Mouse (Mus musculus) midbrain, embryonic 10.5 days (tissue): ENCODE results near the gene Amer3. TPM values are rescaled to one million over a fixed set of nuclear protein-coding genes. Genes with fewer than 3 reads are reported as not detected.
"Not testable (repeated sequence)": the region's sequence is repeated elsewhere in the genome, so short reads cannot be mapped to it uniquely, and the experiment has no call there.

Experiments
- DNase-seq: peaks from one replicate; pipeline ENCODE4 v3.0.0-alpha.2; 2017; ENCODE audit warnings: low spot score
- H3K27ac ChIP-seq: fragments of 300-500 bp; sonication (generic); replicated peaks from 2 replicates; pipeline ENCODE4 v1.5.1; 2016; ENCODE audit warnings: mild to moderate bottlenecking
- H3K27me3 ChIP-seq: fragments of 300-500 bp; sonication (generic); 2 replicates; pipeline ENCODE4 v1.6.1; 2016; ENCODE audit warnings: low read depth, mild to moderate bottlenecking; ENCODE audit not compliant: poor library complexity, severe bottlenecking
- H3K36me3 ChIP-seq: fragments of 300-500 bp; sonication (generic); 2 replicates; pipeline ENCODE4 v1.6.1; 2016; ENCODE audit warnings: mild to moderate bottlenecking, moderate library complexity
- H3K4me1 ChIP-seq: fragments of 300-500 bp; sonication (generic); 2 replicates; pipeline ENCODE4 v1.6.1; 2016
- H3K4me3 ChIP-seq: fragments of 300-500 bp; sonication (generic); 2 replicates; pipeline ENCODE4 v1.5.1; 2016; ENCODE audit warnings: mild to moderate bottlenecking, moderate library complexity
- H3K9me3 ChIP-seq: fragments of 300-500 bp; sonication (generic); replicated peaks from 2 replicates; pipeline ENCODE4 v1.6.1; 2016; ENCODE audit warnings: mild to moderate bottlenecking
- WGBS: fragments of 180-500 bp; shearing (Covaris S2); methylation state at CpG from one replicate; pipeline ENCODE4 v1.1.7; 2016; 5-methylcytosine and 5-hydroxymethylcytosine counted together
- polyA plus RNA-seq: library from polyadenylated mRNA; unstranded; fragments of >200 nt; fragmentation: Nextera tagmentation; extraction: Ambion mirVana; gene quantifications from 2 replicates; pipeline ENCODE4 v1.2.1, GENCODE M21; 2016

Gene Amer3
- polyA plus RNA-seq, 1 experiment from 2014 or later: 1.3 TPM

DNA sequence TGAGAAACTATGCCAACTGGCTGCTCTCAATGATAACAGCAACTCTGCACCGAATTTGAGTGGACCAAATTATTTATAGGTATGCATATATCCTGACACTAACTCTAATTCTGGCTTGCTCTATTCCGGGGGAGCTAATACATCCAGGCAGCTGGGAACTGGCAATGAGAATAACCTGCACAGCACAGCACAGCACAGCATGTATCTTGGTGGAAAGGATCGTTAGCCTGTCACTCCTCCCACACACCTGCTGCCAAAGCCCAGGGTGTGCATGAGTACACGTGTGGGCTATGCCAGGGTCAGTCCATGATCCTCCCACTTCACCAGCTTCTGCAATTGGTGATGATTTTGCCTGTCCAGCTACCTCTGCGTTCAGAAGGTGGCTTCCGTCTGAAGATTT lies 8.0 kb upstream of the Amer3 start:
- DNase-seq: no peak

DNA sequence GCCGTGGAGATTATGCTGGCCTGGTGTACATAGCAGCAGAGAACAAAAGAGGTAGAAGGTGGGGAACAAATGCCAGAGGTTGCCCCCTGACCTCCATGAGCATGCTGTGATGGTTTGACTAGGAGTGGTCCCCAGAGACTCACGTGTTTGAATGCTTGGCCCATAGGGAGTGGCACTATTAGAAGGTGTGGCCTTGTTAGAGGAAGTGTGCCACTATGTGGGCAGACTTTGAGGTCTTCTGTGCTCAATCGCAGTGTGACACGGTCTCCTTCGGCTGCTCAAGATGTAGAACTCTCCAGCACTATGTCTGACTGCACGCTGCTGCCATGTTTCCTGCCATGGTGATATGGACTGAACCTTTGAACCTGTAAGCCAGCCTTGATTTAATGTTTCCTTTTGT lies 6.2 kb upstream of the Amer3 start:
- no peak overlapping the region for H3K4me3 ChIP-seq
- no peak overlapping the region for H3K27ac ChIP-seq
- no peaks in the 10 kb centered on the region for H3K36me3 ChIP-seq
- no peaks in the 10 kb centered on the region for H3K4me1 ChIP-seq
- H3K27me3 ChIP-seq: peaks cover 8% of the 10 kb centered on the region
- H3K9me3 ChIP-seq: no peaks in the 10 kb centered on the region
- no peak for DNase-seq
- 82% methylated on average over 6 of the region's 6 CpGs for WGBS

More for the DNA sequence above, 8.0 kb upstream of the Amer3 start:
- Histone ChIP-seq H3K27me3 (no peaks in the 10 kb centered on the region), H3K27ac (no peak overlapping the region), H3K36me3 (no peaks in the 10 kb centered on the region), H3K9me3 (no peaks in the 10 kb centered on the region), H3K4me3 (no peak overlapping the region), H3K4me1 (no peaks in the 10 kb centered on the region)
- WGBS: 86% methylated on average over 6 of the region's 6 CpGs

DNA sequence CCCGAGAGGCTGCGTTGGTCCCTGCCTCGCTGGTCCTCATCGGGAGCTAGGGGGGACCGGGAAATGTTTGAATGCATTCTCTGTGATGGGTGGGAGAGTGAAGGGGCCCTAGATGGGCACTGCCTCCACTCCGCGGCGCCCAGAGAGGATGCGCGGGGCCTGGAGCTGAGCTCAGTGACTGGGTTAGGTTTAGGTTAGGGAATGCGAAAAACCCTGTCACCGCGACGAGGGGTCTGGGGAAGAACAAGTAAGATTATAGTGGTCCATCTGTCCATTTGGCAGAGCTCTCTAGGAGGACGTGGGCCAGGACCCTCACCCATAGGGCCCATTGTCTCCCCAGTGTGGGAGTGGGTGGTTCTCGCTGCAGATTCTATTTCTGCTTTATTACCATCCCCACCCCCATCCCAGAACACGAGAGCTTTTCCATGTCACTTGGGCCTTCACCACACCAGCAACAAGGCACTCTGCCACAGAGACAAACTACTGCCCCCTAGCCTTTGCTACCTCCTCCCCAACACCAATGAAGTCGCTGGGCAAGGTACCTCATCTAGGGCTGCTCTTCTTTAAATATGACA lies 412 bp downstream of the Amer3 start:
- Histone ChIP-seq H3K9me3 (no peaks in the 10 kb centered on the region), H3K27me3 (peaks cover 37% of the 10 kb centered on the region), H3K36me3 (no peaks in the 10 kb centered on the region), H3K27ac (peak overlapping the region; percentile 70), H3K4me3 (peak overlapping the region; percentile 59), H3K4me1 (peaks cover 18% of the 10 kb centered on the region)
- WGBS: under 1% methylated on average over 18 of the region's 18 CpGs
- DNase-seq: no peak

DNA sequence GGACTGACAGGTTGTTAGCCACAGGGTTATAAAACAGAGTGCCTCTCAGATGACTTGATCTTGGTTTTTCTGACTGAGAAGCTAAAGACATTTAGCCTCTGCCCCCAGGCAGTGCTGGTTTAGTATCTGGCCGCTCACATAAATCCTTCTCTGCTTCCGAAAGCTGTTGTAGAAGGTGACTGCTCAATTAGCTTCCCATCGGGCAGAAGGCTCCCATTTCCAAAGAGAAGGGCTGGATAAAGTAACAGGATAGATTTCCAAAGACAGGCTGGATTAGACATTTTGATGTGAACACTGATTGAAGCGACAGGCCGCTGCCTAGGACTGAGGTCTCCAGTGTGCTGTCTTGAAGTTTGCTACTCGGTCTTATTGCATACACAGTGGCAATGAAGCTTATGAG lies 2.8 kb downstream of the Amer3 start:
- H3K27ac ChIP-seq: no peak overlapping the region
- no peak for DNase-seq
- peaks cover 18% of the 10 kb centered on the region for H3K4me1 ChIP-seq
- H3K27me3 ChIP-seq: peaks cover 37% of the 10 kb centered on the region
- 80% methylated on average over 6 of the region's 6 CpGs for WGBS
- no peak overlapping the region for H3K4me3 ChIP-seq
- no peaks in the 10 kb centered on the region for H3K9me3 ChIP-seq
- H3K36me3 ChIP-seq: no peaks in the 10 kb centered on the region

DNA sequence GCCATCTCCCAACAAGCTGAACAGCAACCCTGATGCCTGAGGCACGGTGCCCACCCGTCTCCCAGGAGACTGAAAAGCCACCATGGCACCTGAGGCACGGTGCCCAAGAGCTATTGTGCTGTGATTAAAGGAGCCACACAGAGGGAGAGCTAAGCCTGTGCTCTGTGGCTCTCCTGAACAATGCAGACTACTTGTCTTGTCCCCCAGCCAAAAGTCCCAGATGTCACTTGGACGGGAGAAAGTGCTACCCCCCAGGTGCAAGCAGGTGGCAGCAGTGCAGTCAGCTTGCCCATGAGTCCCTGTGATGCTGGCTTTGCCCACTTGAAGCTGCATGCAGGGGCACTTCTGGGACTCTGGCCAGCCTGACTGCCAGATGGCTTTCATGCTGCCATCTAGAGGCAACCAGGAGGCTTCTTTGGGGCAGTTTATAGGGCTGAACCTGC lies 4.4 kb downstream of the Amer3 start:
- DNase-seq: no peak
- 27% methylated on average over 4 of the region's 4 CpGs for WGBS

DNA sequence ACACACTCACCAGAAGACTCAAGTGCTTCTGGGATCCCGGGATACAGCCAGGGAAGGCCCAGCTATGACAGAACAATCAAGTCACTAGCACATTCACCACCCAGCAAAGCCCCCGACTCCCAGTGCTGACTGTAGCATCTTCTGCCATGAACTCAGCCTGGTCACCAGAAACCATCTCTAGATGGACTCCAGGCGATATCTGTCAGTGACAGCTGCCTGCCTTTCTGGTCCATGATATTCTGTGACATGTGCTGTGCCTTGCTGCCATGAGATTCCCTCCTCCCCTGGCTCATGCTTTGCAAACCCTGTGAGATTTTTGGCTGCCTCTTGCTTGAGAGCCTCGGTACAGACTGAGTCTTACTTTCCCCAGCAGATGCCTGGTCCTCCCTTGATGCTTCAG lies 5.3 kb downstream of the Amer3 start:
- Histone ChIP-seq H3K9me3 (no peaks in the 10 kb centered on the region), H3K4me3 (no peak overlapping the region), H3K27ac (no peak overlapping the region), H3K27me3 (peaks cover 14% of the 10 kb centered on the region), H3K36me3 (no peaks in the 10 kb centered on the region), H3K4me1 (peaks cover 5% of the 10 kb centered on the region)
- WGBS: 77% methylated on average over 4 of the region's 4 CpGs
- DNase-seq: no peak

More for the DNA sequence above, 4.4 kb downstream of the Amer3 start:
- Histone ChIP-seq H3K36me3 (no peaks in the 10 kb centered on the region), H3K27me3 (peaks cover 23% of the 10 kb centered on the region), H3K4me3 (no peak overlapping the region), H3K9me3 (no peaks in the 10 kb centered on the region), H3K4me1 (peaks cover 14% of the 10 kb centered on the region), H3K27ac (no peak overlapping the region)

DNA sequence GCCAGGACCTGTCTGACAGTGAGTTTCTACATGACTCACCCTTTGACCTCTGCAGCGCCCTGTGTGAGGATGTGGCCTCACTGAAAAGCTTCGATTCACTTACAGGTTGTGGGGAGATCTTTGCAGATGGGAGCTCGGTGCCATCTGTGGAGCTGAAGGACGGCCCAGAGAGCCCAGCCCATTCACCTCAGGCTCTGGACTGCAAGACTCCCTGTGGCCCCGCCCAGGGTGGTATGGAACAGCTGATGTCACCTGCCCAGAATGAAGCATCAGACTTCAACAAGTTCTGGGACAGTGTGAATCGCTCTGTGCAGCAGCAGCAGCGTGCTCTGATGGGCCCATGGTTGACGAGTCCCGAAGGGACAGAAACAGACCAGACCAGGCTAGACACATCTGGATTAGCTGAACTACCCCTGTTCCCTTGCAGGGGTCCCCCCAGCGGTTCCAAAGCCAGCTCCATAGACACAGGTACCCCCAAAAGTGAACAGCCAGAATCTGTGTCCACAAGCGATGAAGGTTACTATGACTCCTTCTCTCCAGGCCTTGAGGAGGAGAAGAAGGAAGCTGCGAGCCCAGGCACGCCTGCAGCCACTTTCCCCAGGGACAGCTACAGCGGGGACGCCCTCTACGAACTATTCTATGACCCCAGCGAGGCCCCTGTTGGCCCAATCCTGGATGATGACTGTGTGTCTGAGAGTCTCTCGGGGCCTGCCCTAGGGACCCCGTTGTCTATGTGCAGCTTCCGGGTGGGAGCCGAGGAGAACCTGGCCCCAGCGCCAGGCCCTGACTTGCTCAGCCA lies 8.0 kb downstream of the Amer3 start:
- Histone ChIP-seq H3K27ac (no peak overlapping the region), H3K27me3 (no peaks in the 10 kb centered on the region), H3K4me3 (no peak overlapping the region), H3K9me3 (no peaks in the 10 kb centered on the region), H3K4me1 (no peaks in the 10 kb centered on the region), H3K36me3 (no peaks in the 10 kb centered on the region)
- no peak for DNase-seq
- WGBS: 88% methylated on average over 22 of the region's 22 CpGs

DNA sequence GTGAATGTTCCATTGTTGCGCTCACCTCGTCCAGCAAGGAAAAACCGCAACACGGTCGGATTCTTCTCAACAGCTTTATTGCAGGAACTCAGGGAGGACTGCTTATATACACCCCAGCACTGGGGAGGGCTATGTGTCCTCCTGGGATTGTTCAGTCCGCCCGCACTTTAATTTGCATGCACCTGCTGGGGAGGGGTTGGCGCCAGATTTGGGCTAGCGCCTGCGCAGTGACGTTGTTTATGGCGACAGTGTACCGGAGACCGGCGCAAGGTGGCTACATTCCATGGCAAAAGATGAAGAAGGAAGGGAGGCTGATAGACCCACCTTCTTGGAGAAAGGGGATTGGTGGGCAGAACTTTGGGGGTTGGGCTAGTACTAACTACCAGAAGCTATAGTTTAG lies 20.5 kb downstream of the Amer3 start:
- H3K4me3 ChIP-seq: no peak overlapping the region
- H3K36me3 ChIP-seq: no peaks in the 10 kb centered on the region
- H3K27ac ChIP-seq: no peak overlapping the region
- no peaks in the 10 kb centered on the region for H3K27me3 ChIP-seq
- H3K9me3 ChIP-seq: no peaks in the 10 kb centered on the region
- no peak for DNase-seq
- H3K4me1 ChIP-seq: no peaks in the 10 kb centered on the region
- 78% methylated on average over 15 of the region's 15 CpGs for WGBS

DNA sequence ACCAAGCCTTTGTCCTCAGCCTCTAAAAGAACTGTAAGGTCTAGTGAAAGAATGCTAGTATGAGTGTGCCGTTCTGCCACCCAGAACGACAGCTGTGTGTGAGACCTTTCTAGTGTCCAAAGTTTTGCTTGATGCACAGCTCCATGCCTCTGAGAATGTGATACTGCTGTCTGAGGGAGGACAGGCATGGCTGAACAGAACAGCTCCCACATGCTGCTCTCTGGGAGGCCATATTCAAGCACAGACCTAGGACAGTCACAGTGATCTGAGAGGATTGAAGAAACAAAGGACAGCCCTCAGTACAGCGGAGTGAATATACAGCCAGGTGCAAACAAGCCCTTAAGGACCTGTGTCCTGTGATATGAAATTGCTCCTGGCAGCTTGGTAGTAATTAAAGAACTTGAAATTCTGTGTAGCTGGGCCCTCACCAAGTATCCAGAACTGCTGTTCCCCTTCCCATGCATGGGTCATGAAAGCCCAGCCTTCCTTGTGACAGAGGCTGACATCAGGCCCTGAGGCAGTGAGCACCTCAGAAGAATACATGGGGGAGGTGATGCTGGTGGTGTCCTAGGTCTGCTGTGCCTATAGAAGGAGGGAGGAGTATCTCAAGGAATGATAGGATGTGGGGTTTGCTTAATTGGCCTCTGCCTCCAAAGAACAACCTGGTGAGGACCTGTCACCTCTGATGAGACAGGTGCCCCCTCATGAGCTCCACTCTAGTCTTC lies 22.0 kb downstream of the Amer3 start:
- no peaks in the 10 kb centered on the region for H3K36me3 ChIP-seq
- H3K27ac ChIP-seq: no peak overlapping the region
- H3K27me3 ChIP-seq: no peaks in the 10 kb centered on the region
- H3K4me1 ChIP-seq: no peaks in the 10 kb centered on the region
- WGBS: 83% methylated on average over 3 of the region's 3 CpGs
- DNase-seq: no peak
- no peak overlapping the region for H3K4me3 ChIP-seq
- H3K9me3 ChIP-seq: peaks cover 4% of the 10 kb centered on the region; the same call in 1 of the 2 replicates

DNA sequence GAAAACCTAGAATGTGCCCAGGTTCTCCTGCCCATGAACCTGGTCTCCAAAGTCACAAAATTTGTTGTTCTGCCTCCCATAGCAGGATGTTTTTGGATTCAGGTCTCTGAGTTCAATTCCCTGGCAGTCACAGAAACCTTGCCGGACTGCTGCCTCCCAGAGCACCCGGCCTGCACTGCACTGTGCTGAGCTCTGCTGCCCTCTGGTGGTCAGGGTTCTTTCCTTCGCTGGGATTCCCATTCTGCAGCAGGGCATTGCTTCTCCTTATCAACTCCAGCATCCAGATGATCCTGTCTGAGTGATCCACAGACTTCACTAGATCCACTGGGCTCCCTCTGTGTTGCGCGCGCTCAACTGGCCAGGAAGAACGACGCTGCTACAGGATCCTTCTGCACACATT lies 22.9 kb downstream of the Amer3 start:
- peak; percentile 83 for DNase-seq
- Histone ChIP-seq H3K27ac (no peak overlapping the region), H3K9me3 (peaks cover 4% of the 10 kb centered on the region; the same call in 1 of the 2 replicates), H3K4me3 (no peak overlapping the region), H3K36me3 (no peaks in the 10 kb centered on the region), H3K27me3 (no peaks in the 10 kb centered on the region), H3K4me1 (no peaks in the 10 kb centered on the region)
- WGBS: 25% methylated on average over 8 of the region's 8 CpGs

DNA sequence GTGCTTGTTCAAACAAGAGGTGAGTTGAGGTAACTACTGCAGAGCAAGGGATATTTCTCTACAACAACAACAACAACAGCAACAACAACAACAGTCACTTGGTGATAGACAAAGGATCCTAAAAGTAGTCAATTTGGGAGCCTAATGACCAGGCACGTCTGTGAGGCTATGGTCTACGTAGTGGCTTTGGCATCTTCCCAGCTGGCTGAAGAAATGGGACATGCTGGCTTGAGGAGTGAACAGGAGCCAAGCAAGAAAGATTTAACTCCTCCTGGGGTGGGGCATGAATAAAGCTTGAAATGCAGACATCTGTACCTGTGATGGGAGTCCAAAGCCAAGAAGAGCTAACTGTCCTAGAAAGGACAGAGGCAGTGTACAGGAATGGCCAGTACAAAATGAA lies 34.3 kb downstream of the Amer3 start:
- Histone ChIP-seq H3K4me1 (no peaks in the 10 kb centered on the region), H3K4me3 (no peak overlapping the region), H3K27me3 (no peaks in the 10 kb centered on the region), H3K9me3 (no peaks in the 10 kb centered on the region), H3K36me3 (no peaks in the 10 kb centered on the region), H3K27ac (no peak overlapping the region)
- WGBS: 90% methylated on average over 2 of the region's 2 CpGs
- no peak for DNase-seq

DNA sequence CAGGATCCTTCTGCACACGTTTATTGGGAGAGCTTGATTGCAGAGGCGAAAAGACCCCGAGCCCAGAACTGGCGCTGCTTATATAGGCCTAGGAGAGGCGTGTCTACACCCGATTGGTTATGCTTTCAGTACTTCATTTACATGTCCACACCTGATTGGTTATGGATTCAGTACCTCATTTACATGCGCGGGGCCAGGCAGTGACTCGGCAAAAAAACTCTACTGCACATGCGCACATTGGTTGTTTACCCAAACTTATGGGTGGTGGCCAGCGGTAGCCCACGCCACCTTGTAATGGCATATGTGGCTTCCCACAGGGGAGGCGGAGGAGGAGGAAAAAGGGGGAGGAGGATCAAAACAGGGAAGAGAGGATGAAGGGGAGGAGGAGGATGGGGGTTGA lies 40.7 kb downstream of the Amer3 start:
- H3K4me3 ChIP-seq, H3K27ac ChIP-seq, H3K4me1 ChIP-seq, DNase-seq, H3K27me3 ChIP-seq, H3K9me3 ChIP-seq, H3K36me3 ChIP-seq: not testable (repeated sequence)
- WGBS: 94% methylated on average over 13 of the region's 13 CpGs

DNA sequence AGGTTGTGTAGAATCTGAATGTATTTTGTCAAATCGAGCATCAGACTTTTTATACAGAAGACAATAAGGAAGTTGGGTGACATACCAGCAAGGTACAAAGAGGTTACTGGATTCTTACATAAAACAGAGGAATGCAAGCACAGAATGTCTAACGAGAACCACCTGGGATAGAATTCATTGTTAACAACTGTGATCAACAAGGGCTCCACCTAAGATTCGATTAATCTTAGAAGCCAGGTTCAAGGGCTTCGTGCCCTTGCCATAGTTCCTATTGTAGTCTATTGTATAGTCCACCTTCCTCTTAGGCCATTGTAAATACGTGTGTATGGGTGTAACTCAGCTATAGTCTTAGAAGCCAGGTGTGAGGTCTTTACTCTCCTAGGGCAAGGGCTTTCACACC lies 41.3 kb downstream of the Amer3 start:
- not testable (repeated sequence) for H3K4me1 ChIP-seq, H3K4me3 ChIP-seq, H3K36me3 ChIP-seq, DNase-seq, H3K27me3 ChIP-seq, H3K27ac ChIP-seq, H3K9me3 ChIP-seq
- 87% methylated on average over 5 of the region's 5 CpGs for WGBS
